Mouse (Mus musculus) left cerebral cortex, adult 2 months (tissue): ENCODE measurements around the gene Abcc12. TPM values are rescaled to one million over a fixed set of nuclear protein-coding genes. Genes with fewer than 3 reads are reported as not detected.

Experiments used
- DNase-seq, 2 experiments: peaks; one replicate each; pipeline ENCODE4 v3.0.0; 2021 to 2022; ENCODE audit warnings: low spot score in 2 of 2, mixed read lengths in 1 of 2; ENCODE audit errors: extremely low spot score in 1 of 2
- H3K27ac ChIP-seq: fragments of 200-600 bp; 2 replicates; pipeline ENCODE4 v1.8.1; 2022
- H3K4me3 ChIP-seq: fragments of 200-600 bp; 2 replicates; pipeline ENCODE4 v1.8.1; 2022
- CTCF ChIP-seq: fragments of 200-600 bp; IDR thresholded peaks from 2 replicates; pipeline ENCODE4 v1.8.1; 2022; ENCODE audit warnings: antibody characterized with exemption, mild to moderate bottlenecking, moderate library complexity
- intact Hi-C: fragments of 180-260 bp; cut with DNase I; formaldehyde crosslinking; loops from one replicate; pipeline ENCODE4 v1.15.1; 2025
- total RNA-seq, 2 experiments: library from RNA; stranded (reverse); gene quantifications; 2 replicates each; pipeline ENCODE4 v1.2.3; 2021

Abcc12 gene
- total RNA-seq, 2 experiments from 2014 or later: 0.23 to 0.42 TPM

- TF ChIP-seq CTCF: no peak
- no peak overlapping the region for H3K4me3 ChIP-seq
- DNase-seq: no peak
- no peak overlapping the region for H3K27ac ChIP-seq
- intact Hi-C loops: no loop called here
These were observed 17.2 kb upstream of the Abcc12 start for GRCm38 (mm10) chr8:86597681-86598080.

GRCm38 (mm10) chr8:86595671-86596070 is 15.2 kb upstream of the Abcc12 start:
- no peak for DNase-seq
- no peak for TF ChIP-seq CTCF
- Histone ChIP-seq H3K27ac (no peak overlapping the region), H3K4me3 (no peak overlapping the region)
- intact Hi-C loops: no loop called here

GRCm38 (mm10) chr8:86594159-86594796 is 13.8 kb upstream of the Abcc12 start:
- no peak for DNase-seq
- no peak overlapping the region for H3K27ac ChIP-seq
- intact Hi-C loops: no loop called here
- TF ChIP-seq CTCF: no peak
- H3K4me3 ChIP-seq: no peak overlapping the region

GRCm38 (mm10) chr8:86593099-86593498 is 12.6 kb upstream of the Abcc12 start:
- Histone ChIP-seq H3K27ac (no peak overlapping the region), H3K4me3 (no peak overlapping the region)
- intact Hi-C loops: no loop called here
- DNase-seq: no peak
- TF ChIP-seq CTCF: no peak

- Histone ChIP-seq H3K4me3 (no peak overlapping the region), H3K27ac (no peak overlapping the region)
- no peak for TF ChIP-seq CTCF
- no peak for DNase-seq
- intact Hi-C loops: loop anchor here (5.0 kb wide), 2 partner anchors 319 to 1131 kb away; no protein-coding TSS in a partner anchor
These were observed 7.9 kb upstream of the Abcc12 start for GRCm38 (mm10) chr8:86588338-86588737.

- DNase-seq: no peak
- peak; percentile 20 for TF ChIP-seq CTCF
These were observed 6.2 kb upstream of the Abcc12 start for GRCm38 (mm10) chr8:86586642-86587041.

GRCm38 (mm10) chr8:86586058-86586457 is 5.6 kb upstream of the Abcc12 start:
- no peak for DNase-seq
- no peak overlapping the region for H3K27ac ChIP-seq
- intact Hi-C loops: loop anchor here (5.0 kb wide), 2 partner anchors 321 to 1129 kb away; no protein-coding TSS in a partner anchor

More at GRCm38 (mm10) chr8:86586642-86587041, 6.2 kb upstream of the Abcc12 start:
- Histone ChIP-seq H3K27ac (no peak overlapping the region), H3K4me3 (no peak overlapping the region)
- intact Hi-C loops: loop anchor here (5.0 kb wide), 2 partner anchors 321 to 1129 kb away; no protein-coding TSS in a partner anchor

GRCm38 (mm10) chr8:86585532-86585931 is 5.0 kb upstream of the Abcc12 start:
- Histone ChIP-seq H3K27ac (peak overlapping the region; percentile 84), H3K4me3 (peak overlapping the region; percentile 61)
- intact Hi-C loops: loop anchor here (1.0 to 5.0 kb wide), 6 partner anchors 49 to 1128 kb away; partner anchors contain the start of gene Neto2
- TF ChIP-seq CTCF: peak; percentile 92
- peak; percentile 77 to 78 for DNase-seq

More at GRCm38 (mm10) chr8:86586058-86586457, 5.6 kb upstream of the Abcc12 start:
- no peak overlapping the region for H3K4me3 ChIP-seq
- TF ChIP-seq CTCF: no peak

GRCm38 (mm10) chr8:86585118-86585517 is 4.6 kb upstream of the Abcc12 start:
- peak overlapping the region; percentile 61 for H3K4me3 ChIP-seq
- peak; percentile 73 for TF ChIP-seq CTCF
- peak; percentile 83 to 86 for DNase-seq
- intact Hi-C loops: loop anchor here (1.0 to 5.0 kb wide), 6 partner anchors 48 to 1128 kb away; partner anchors contain the start of gene Neto2
- peak overlapping the region; percentile 84 for H3K27ac ChIP-seq

- peak; percentile 60 for TF ChIP-seq CTCF
- Histone ChIP-seq H3K4me3 (no peak overlapping the region), H3K27ac (no peak overlapping the region)
- intact Hi-C loops: no loop called here
- DNase-seq: peak in 1 of 2 experiments; percentile 19
These were observed 1.4 kb upstream of the Abcc12 start for GRCm38 (mm10) chr8:86581921-86582331.

GRCm38 (mm10) chr8:86578693-86579092 is 1.8 kb downstream of the Abcc12 start:
- peak overlapping the region; percentile 42 for H3K27ac ChIP-seq
- TF ChIP-seq CTCF: no peak
- no peak for DNase-seq

GRCm38 (mm10) chr8:86578076-86578475 is 2.4 kb downstream of the Abcc12 start:
- intact Hi-C loops: no loop called here
- no peak for TF ChIP-seq CTCF
- peak overlapping the region; percentile 60 for H3K27ac ChIP-seq
- DNase-seq: peak; percentile 54 to 56
- H3K4me3 ChIP-seq: no peak overlapping the region

More at GRCm38 (mm10) chr8:86578693-86579092, 1.8 kb downstream of the Abcc12 start:
- H3K4me3 ChIP-seq: no peak overlapping the region
- intact Hi-C loops: no loop called here
